Mouse (Mus musculus) thymus, postnatal 0 days (tissue): ENCODE measurements around the gene Naa16. TPM values are rescaled to one million over a fixed set of nuclear protein-coding genes. Genes with fewer than 3 reads are reported as not detected.

Experiments
- DNase-seq: peaks from one replicate; pipeline ENCODE4 v3.0.0-alpha.2; 2015; ENCODE audit warnings: low spot score
- polyA plus RNA-seq: library from polyadenylated mRNA; unstranded; fragments of >200 nt; fragmentation: Nextera tagmentation; extraction: Ambion mirVana; gene quantifications from 2 replicates; pipeline ENCODE4 v1.2.1, GENCODE M21; 2015

The Naa16 gene
- polyA plus RNA-seq, 1 experiment from 2014 or later, result 72.6 TPM

- no peak for DNase-seq
These were observed 91.3 kb downstream of the Naa16 start for GRCm38 (mm10) chr14:79299230-79299629.

GRCm38 (mm10) chr14:79298314-79298992 lies 92.1 kb downstream of the Naa16 start:
- DNase-seq, result no peak

GRCm38 (mm10) chr14:79296836-79297235 lies 93.7 kb downstream of the Naa16 start:
- DNase-seq, result no peak

- no peak for DNase-seq
These were observed 94.4 kb downstream of the Naa16 start for GRCm38 (mm10) chr14:79296201-79296600.

- no peak for DNase-seq
These were observed 95.0 kb downstream of the Naa16 start for GRCm38 (mm10) chr14:79295579-79295978.

- no peak for DNase-seq
These were observed 95.6 kb downstream of the Naa16 start for GRCm38 (mm10) chr14:79294950-79295349.

- DNase-seq, result no peak
These were observed 96.3 kb downstream of the Naa16 start for GRCm38 (mm10) chr14:79294051-79294814.

- DNase-seq, result peak; percentile 85
These were observed 97.3 kb downstream of the Naa16 start for GRCm38 (mm10) chr14:79293119-79293780.

- no peak for DNase-seq
These were observed 98.9 kb downstream of the Naa16 start for GRCm38 (mm10) chr14:79291629-79292028.

GRCm38 (mm10) chr14:79290683-79291425 lies 99.7 kb downstream of the Naa16 start:
- DNase-seq, result no peak

GRCm38 (mm10) chr14:79289909-79290308 lies 100.7 kb downstream of the Naa16 start:
- DNase-seq, result no peak

GRCm38 (mm10) chr14:79288280-79288679 lies 102.3 kb downstream of the Naa16 start:
- DNase-seq, result peak; percentile 75

- no peak for DNase-seq
These were observed 103.2 kb downstream of the Naa16 start for GRCm38 (mm10) chr14:79287251-79287863.

- DNase-seq, result no peak
These were observed 105.0 kb downstream of the Naa16 start for GRCm38 (mm10) chr14:79285549-79285948.

GRCm38 (mm10) chr14:79284616-79285015 lies 106.0 kb downstream of the Naa16 start:
- no peak for DNase-seq

- no peak for DNase-seq
These were observed 106.6 kb downstream of the Naa16 start for GRCm38 (mm10) chr14:79283952-79284351.

GRCm38 (mm10) chr14:79281894-79282553 lies 108.6 kb downstream of the Naa16 start:
- DNase-seq, result no peak

- DNase-seq, result peak; percentile 97
These were observed 110.1 kb downstream of the Naa16 start for GRCm38 (mm10) chr14:79280456-79280855.

GRCm38 (mm10) chr14:79279494-79279893 lies 111.1 kb downstream of the Naa16 start:
- no peak for DNase-seq

GRCm38 (mm10) chr14:79278927-79279326 lies 111.7 kb downstream of the Naa16 start:
- no peak for DNase-seq
